Mouse (Mus musculus) liver, postnatal 0 days (tissue): ENCODE results near the gene Lrch1. TPM values are rescaled to one million over a fixed set of nuclear protein-coding genes. Genes with fewer than 3 reads are reported as not detected.

Source experiments
- ATAC-seq: fragments of 200-750 bp; cut with Nextera tagmentation; 2 replicates; pipeline ENCODE4 v1.8.0; 2017; ENCODE audit warnings: mild to moderate bottlenecking, moderate library complexity
- DNase-seq: peaks from one replicate; pipeline ENCODE4 v3.0.0-alpha.2; 2016
- H3K27ac ChIP-seq: fragments of 300-500 bp; sonication (generic); 2 replicates; pipeline ENCODE4 v1.5.1; 2014; ENCODE audit warnings: antibody characterized with exemption, moderate library complexity, mild to moderate bottlenecking, low read depth
- H3K27me3 ChIP-seq: fragments of 300-500 bp; sonication (generic); 2 replicates; pipeline ENCODE4 v1.6.1; 2014; ENCODE audit warnings: low read length, control low read depth, mixed read lengths; ENCODE audit not compliant: insufficient read depth
- H3K36me3 ChIP-seq: fragments of 300-500 bp; sonication (generic); replicated peaks from 2 replicates; pipeline ENCODE4 v1.6.1; 2014; ENCODE audit warnings: mild to moderate bottlenecking, control low read depth, low read length, moderate library complexity, mixed read lengths; ENCODE audit not compliant: insufficient read depth
- H3K4me1 ChIP-seq: fragments of 300-500 bp; sonication (generic); 2 replicates; pipeline ENCODE4 v1.6.1; 2014; ENCODE audit warnings: antibody characterized with exemption, mild to moderate bottlenecking, control low read depth; ENCODE audit not compliant: insufficient read depth
- H3K4me2 ChIP-seq: fragments of 300-500 bp; sonication (generic); 2 replicates; pipeline ENCODE4 v1.6.1; 2014; ENCODE audit warnings: low read depth, mild to moderate bottlenecking, low read length, moderate library complexity, mixed read lengths
- H3K4me3 ChIP-seq: fragments of 300-500 bp; sonication (generic); 2 replicates; pipeline ENCODE4 v1.5.1; 2014; ENCODE audit warnings: low read depth, low read length
- H3K9ac ChIP-seq: fragments of 300-500 bp; sonication (generic); replicated peaks from 2 replicates; pipeline ENCODE4 v1.6.1; 2014; ENCODE audit warnings: mild to moderate bottlenecking, moderate library complexity
- H3K9me3 ChIP-seq: fragments of 300-500 bp; sonication (generic); 2 replicates; pipeline ENCODE4 v1.6.1; 2016; ENCODE audit warnings: mild to moderate bottlenecking, control low read depth, low read length, mixed read lengths
- CTCF ChIP-seq: sonication (generic); IDR thresholded peaks from 2 replicates; pipeline ENCODE4 v1.5.1; 2016; ENCODE audit warnings: antibody characterized with exemption, low read depth
- EP300 ChIP-seq: IDR thresholded peaks from 2 replicates; pipeline ENCODE4 v1.6.1; 2016; ENCODE audit warnings: antibody characterized with exemption, low read depth, mild to moderate bottlenecking
- WGBS: fragments of 180-500 bp; shearing (Covaris S2); extraction: QIAGEN DNeasy Blood & Tissue Kit; methylation state at CpG from one replicate; pipeline ENCODE4 v1.1.7; 2014; ENCODE audit not compliant: insufficient replicate concordance; 5-methylcytosine and 5-hydroxymethylcytosine counted together
- polyA plus RNA-seq: library from polyadenylated mRNA; unstranded; fragments of >200 nt; fragmentation: Nextera tagmentation; extraction: Ambion mirVana; gene quantifications from 2 replicates; pipeline ENCODE4 v1.2.1, GENCODE M21; 2015

Gene Lrch1
- polyA plus RNA-seq, 1 experiment from 2014 or later, result 3.6 TPM

- no peak for TF ChIP-seq EP300
- TF ChIP-seq CTCF, result no peak
- Histone ChIP-seq H3K4me3 (no peak overlapping the region), H3K9ac (no peak overlapping the region), H3K4me2 (no peak overlapping the region), H3K4me1 (peaks cover 12% of the 10 kb centered on the region), H3K27me3 (no peaks in the 10 kb centered on the region), H3K9me3 (no peaks in the 10 kb centered on the region), H3K36me3 (no peaks in the 10 kb centered on the region), H3K27ac (no peak overlapping the region)
- ATAC-seq (no peak), DNase-seq (no peak)
- WGBS, result 83% methylated on average over 5 of the region's 5 CpGs
These were observed 48.7 kb downstream of the Lrch1 start for GRCm38 (mm10) chr14:74898939-74899338.

- Histone ChIP-seq H3K4me1 (no peaks in the 10 kb centered on the region), H3K9ac (no peak overlapping the region), H3K27me3 (no peaks in the 10 kb centered on the region), H3K9me3 (no peaks in the 10 kb centered on the region), H3K27ac (no peak overlapping the region), H3K4me3 (no peak overlapping the region), H3K36me3 (no peaks in the 10 kb centered on the region), H3K4me2 (no peak overlapping the region)
- no peak for TF ChIP-seq CTCF
- no peak for TF ChIP-seq EP300
- DNase-seq (no peak), ATAC-seq (no peak)
- WGBS, result 88% methylated on average over 6 of the region's 6 CpGs
These were observed 54.0 kb downstream of the Lrch1 start for GRCm38 (mm10) chr14:74893693-74894092.

- WGBS, result 64% methylated on average over 3 of the region's 3 CpGs
- no peak for ATAC-seq
These were observed 54.5 kb downstream of the Lrch1 start for GRCm38 (mm10) chr14:74893085-74893648.

GRCm38 (mm10) chr14:74889304-74889703 lies 58.4 kb downstream of the Lrch1 start:
- DNase-seq (no peak), ATAC-seq (no peak)
- H3K4me2 ChIP-seq, result no peak overlapping the region
- H3K4me1 ChIP-seq, result no peaks in the 10 kb centered on the region
- H3K36me3 ChIP-seq, result no peaks in the 10 kb centered on the region
- H3K27ac ChIP-seq, result no peak overlapping the region
- no peak overlapping the region for H3K4me3 ChIP-seq
- H3K27me3 ChIP-seq, result no peaks in the 10 kb centered on the region
- H3K9me3 ChIP-seq, result no peaks in the 10 kb centered on the region
- 60% methylated on average over 2 of the region's 2 CpGs for WGBS
- no peak overlapping the region for H3K9ac ChIP-seq
- no peak for TF ChIP-seq CTCF
- no peak for TF ChIP-seq EP300

More at GRCm38 (mm10) chr14:74893085-74893648, 54.5 kb downstream of the Lrch1 start:
- Histone ChIP-seq H3K27me3 (no peaks in the 10 kb centered on the region), H3K36me3 (no peaks in the 10 kb centered on the region), H3K4me1 (no peaks in the 10 kb centered on the region), H3K27ac (no peak overlapping the region), H3K9ac (no peak overlapping the region), H3K9me3 (no peaks in the 10 kb centered on the region), H3K4me3 (no peak overlapping the region), H3K4me2 (no peak overlapping the region)
- no peak for TF ChIP-seq CTCF
- TF ChIP-seq EP300, result no peak
- no peak for DNase-seq

GRCm38 (mm10) chr14:74888103-74888502 lies 59.6 kb downstream of the Lrch1 start:
- Histone ChIP-seq H3K4me1 (no peaks in the 10 kb centered on the region), H3K27me3 (no peaks in the 10 kb centered on the region), H3K36me3 (no peaks in the 10 kb centered on the region), H3K9me3 (no peaks in the 10 kb centered on the region), H3K9ac (no peak overlapping the region), H3K27ac (no peak overlapping the region), H3K4me3 (no peak overlapping the region), H3K4me2 (no peak overlapping the region)
- ATAC-seq (no peak), DNase-seq (no peak)
- 88% methylated on average over 1 of the region's 1 CpGs for WGBS
- TF ChIP-seq EP300 (no peak), CTCF (no peak)

GRCm38 (mm10) chr14:74886453-74886852 lies 61.2 kb downstream of the Lrch1 start:
- TF ChIP-seq CTCF, result no peak
- no peak for TF ChIP-seq EP300
- H3K4me2 ChIP-seq, result no peak overlapping the region
- no peak for ATAC-seq

GRCm38 (mm10) chr14:74884920-74885319 lies 62.8 kb downstream of the Lrch1 start:
- DNase-seq, result no peak
- 83% methylated on average over 7 of the region's 7 CpGs for WGBS

More at GRCm38 (mm10) chr14:74886453-74886852, 61.2 kb downstream of the Lrch1 start:
- H3K9me3 ChIP-seq, result no peaks in the 10 kb centered on the region
- no peak overlapping the region for H3K9ac ChIP-seq
- no peak overlapping the region for H3K27ac ChIP-seq
- H3K27me3 ChIP-seq, result no peaks in the 10 kb centered on the region
- 68% methylated on average over 5 of the region's 5 CpGs for WGBS
- H3K4me1 ChIP-seq, result peaks cover 4% of the 10 kb centered on the region; the same call in 1 of the 2 replicates
- H3K36me3 ChIP-seq, result no peaks in the 10 kb centered on the region
- no peak for DNase-seq
- no peak overlapping the region for H3K4me3 ChIP-seq

More at GRCm38 (mm10) chr14:74884920-74885319, 62.8 kb downstream of the Lrch1 start:
- Histone ChIP-seq H3K9me3 (no peaks in the 10 kb centered on the region), H3K4me1 (peaks cover 8% of the 10 kb centered on the region), H3K4me2 (no peak overlapping the region), H3K27me3 (no peaks in the 10 kb centered on the region), H3K9ac (no peak overlapping the region), H3K36me3 (no peaks in the 10 kb centered on the region), H3K27ac (no peak overlapping the region), H3K4me3 (no peak overlapping the region)
- ATAC-seq, result no peak
- TF ChIP-seq EP300 (no peak), CTCF (no peak)
